Mouse (Mus musculus): ENCODE measurements around the gene Wnt9a. TPM values are rescaled to one million over a fixed set of nuclear protein-coding genes. Genes with fewer than 3 reads are reported as not detected.

Wnt9a gene
- total and polyA plus RNA-seq, 2 experiments from 2014 or later, result 2.3 to 4.5 TPM

DNA sequence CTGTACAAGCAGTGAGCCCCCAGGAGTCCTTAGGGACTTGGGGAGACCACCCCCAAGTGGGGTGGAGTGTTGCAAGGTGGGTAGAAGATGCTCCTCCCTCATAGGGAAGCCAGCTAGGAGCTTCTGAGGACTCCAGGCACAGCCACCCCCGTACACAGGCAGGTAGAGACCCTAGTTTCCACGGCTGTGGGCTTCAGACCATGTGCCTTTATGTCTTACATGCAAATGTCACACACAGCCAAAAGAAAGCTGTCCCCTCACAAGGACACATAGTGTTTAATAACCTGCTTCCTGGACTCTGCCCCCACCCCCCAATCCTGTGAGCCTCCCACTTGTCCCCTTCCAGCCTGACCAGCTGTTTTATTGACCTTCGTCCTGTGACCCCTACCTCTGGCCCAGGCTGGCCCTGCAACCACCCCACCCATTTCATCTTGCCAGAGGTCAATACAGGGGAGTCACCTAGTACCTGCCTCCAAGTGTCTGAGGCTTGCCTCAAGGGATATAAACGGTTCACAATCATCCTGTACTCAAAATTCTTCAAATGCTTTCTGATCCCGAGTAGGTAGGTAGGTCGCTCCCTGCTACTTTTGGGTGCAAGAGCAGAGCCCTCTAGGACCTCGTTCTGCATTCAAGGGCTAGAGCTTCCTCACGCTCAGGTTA lies 41.4 kb upstream of the Wnt9a start:
- Histone ChIP-seq H3K4me1 (ENCODE audit: insufficient read depth, low read length) (peaks cover 14% of the 10 kb centered on the region; the same call in 1 of the 2 replicates), H3K27me3 (ENCODE audit: insufficient read depth, low read length) (no peaks in the 10 kb centered on the region), H3K27ac (no peak overlapping the region), H3K4me3 (ENCODE audit: low read length) (no peak overlapping the region), H3K9ac (replicated peaks; ENCODE audit: low read length) (no peak overlapping the region), H3K36me3 (ENCODE audit: insufficient read depth, low read length) (no peaks in the 10 kb centered on the region), H3K4me2 (ENCODE audit: low read depth, low read length) (no peak overlapping the region; the same call in 1 of the 2 replicates), H3K9me3 (ENCODE audit: low read length) (no peaks in the 10 kb centered on the region)
- no peak for TF ChIP-seq CTCF (IDR thresholded peaks at IDR 0.05; ENCODE audit: low read depth)
- WGBS, result 56% methylated on average over 8 of the region's 8 CpGs
- DNase-seq (ENCODE audit: low spot score), result no peak
- no peak for ATAC-seq

DNA sequence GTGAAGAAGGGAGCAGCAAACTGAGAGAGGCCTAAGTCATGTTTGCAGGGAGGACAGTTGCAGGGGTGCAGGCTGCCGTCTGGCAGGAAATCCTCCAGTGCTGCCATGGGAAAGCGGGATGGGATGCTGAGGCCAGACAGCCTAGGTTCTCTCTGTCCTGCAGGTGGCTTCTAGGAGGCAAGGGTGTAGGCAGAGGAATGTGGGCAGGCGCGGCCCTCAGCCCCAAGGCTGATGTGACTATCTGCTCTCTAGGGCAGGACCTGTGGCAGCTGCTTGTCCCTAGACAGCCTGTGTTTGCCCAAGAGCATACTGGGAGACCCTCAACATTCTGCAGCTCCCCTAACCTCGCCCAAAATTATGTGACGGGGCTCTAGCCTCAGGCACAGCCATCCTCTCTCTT lies 40.0 kb upstream of the Wnt9a start:
- WGBS, result 31% methylated on average over 6 of the region's 6 CpGs

DNA sequence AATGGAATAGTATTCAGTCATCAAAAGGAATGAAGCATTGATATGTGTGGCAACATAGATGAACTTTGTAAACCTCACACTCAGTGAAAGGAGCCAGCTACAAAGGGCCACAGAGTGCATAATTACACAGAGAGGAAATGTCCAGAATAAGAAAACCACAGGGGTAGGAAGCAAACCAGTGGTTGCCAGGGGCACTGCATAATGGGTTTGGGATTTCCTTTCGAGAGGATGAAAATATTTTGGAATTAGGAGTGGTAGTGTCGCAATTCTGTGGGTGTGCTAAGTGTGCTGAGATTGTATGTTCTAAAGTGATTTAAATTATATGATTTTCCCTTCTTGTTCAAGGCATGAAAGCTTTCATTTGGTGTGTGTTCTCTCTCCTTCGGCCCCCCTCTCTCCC lies 32.5 kb upstream of the Wnt9a start:
- Histone ChIP-seq H3K4me3 (ENCODE audit: low read length) (no peak overlapping the region), H3K4me2 (ENCODE audit: low read depth, low read length) (no peak overlapping the region), H3K36me3 (ENCODE audit: insufficient read depth, low read length) (no peaks in the 10 kb centered on the region), H3K27ac (no peak overlapping the region), H3K4me1 (ENCODE audit: insufficient read depth, low read length) (no peaks in the 10 kb centered on the region), H3K9ac (replicated peaks; ENCODE audit: low read length) (no peak overlapping the region), H3K9me3 (ENCODE audit: low read length) (no peaks in the 10 kb centered on the region), H3K27me3 (ENCODE audit: insufficient read depth, low read length) (no peaks in the 10 kb centered on the region)
- DNase-seq (ENCODE audit: low spot score) (no peak), ATAC-seq (no peak)
- no peak for TF ChIP-seq CTCF (IDR thresholded peaks at IDR 0.05; ENCODE audit: low read depth)
- 63% methylated on average over 3 of the region's 3 CpGs for WGBS

More for the DNA sequence above, 40.0 kb upstream of the Wnt9a start:
- no peak overlapping the region for H3K4me3 ChIP-seq (ENCODE audit: low read length)
- TF ChIP-seq CTCF (IDR thresholded peaks at IDR 0.05; ENCODE audit: low read depth), result no peak
- H3K4me2 ChIP-seq (ENCODE audit: low read depth, low read length), result no peak overlapping the region
- H3K27ac ChIP-seq, result no peak overlapping the region
- no peaks in the 10 kb centered on the region for H3K27me3 ChIP-seq (ENCODE audit: insufficient read depth, low read length)
- no peak overlapping the region for H3K9ac ChIP-seq (replicated peaks; ENCODE audit: low read length)
- ATAC-seq (no peak), DNase-seq (ENCODE audit: low spot score) (no peak)
- H3K9me3 ChIP-seq (ENCODE audit: low read length), result no peaks in the 10 kb centered on the region
- H3K4me1 ChIP-seq (ENCODE audit: insufficient read depth, low read length), result peaks cover 14% of the 10 kb centered on the region; the same call in 1 of the 2 replicates
- no peaks in the 10 kb centered on the region for H3K36me3 ChIP-seq (ENCODE audit: insufficient read depth, low read length)

DNA sequence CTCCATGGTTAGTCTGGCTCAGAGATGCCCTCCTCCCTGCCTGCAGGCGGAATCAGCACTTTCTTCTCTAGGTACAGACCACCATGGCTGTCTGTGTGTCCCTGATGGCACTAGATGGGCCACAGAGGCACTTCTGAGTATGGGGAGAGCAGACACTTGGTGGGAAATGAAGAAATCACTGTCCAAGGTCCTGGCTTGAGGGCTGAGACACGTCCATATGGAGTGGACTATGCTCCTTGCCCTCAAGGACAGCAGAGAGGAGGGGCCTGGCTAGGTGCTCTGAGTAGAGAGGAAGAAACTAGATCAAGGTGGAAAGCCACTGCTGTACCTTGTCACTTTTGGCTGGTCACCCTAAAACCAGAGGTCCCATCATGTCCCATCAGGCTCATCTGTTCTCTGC lies 29.9 kb upstream of the Wnt9a start:
- DNase-seq (ENCODE audit: low spot score) (no peak), ATAC-seq (no peak)
- no peak overlapping the region for H3K27ac ChIP-seq
- H3K9me3 ChIP-seq (ENCODE audit: low read length), result no peaks in the 10 kb centered on the region
- H3K36me3 ChIP-seq (ENCODE audit: insufficient read depth, low read length), result no peaks in the 10 kb centered on the region
- no peak for TF ChIP-seq CTCF (IDR thresholded peaks at IDR 0.05; ENCODE audit: low read depth)
- H3K9ac ChIP-seq (replicated peaks; ENCODE audit: low read length), result no peak overlapping the region
- no peaks in the 10 kb centered on the region for H3K4me1 ChIP-seq (ENCODE audit: insufficient read depth, low read length)
- H3K27me3 ChIP-seq (ENCODE audit: insufficient read depth, low read length), result no peaks in the 10 kb centered on the region
- 47% methylated on average over 2 of the region's 2 CpGs for WGBS
- H3K4me2 ChIP-seq (ENCODE audit: low read depth, low read length), result no peak overlapping the region
- no peak overlapping the region for H3K4me3 ChIP-seq (ENCODE audit: low read length)

DNA sequence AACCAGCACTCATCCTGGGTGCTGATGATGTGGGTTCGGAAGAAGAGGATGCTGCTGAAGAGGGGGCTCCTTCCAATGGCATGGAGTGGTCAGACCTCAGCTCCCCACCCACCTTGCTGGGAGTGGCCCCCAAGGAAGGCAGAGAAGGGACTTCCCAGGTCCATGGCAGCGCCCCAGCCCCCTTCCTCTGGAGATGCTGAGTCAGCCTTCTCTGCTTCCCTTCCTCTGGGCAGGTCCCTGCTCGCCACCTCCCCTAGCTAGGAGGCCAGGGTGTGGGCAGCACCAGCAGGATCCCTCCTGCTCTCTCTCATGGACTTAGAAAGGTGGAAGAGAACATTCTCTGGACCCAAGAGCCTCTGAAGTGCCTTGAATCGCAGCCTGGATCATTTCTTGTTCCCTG lies 28.7 kb upstream of the Wnt9a start:
- no peak for ATAC-seq
- DNase-seq (ENCODE audit: low spot score), result no peak
- no peak overlapping the region for H3K27ac ChIP-seq
- no peak overlapping the region for H3K4me3 ChIP-seq (ENCODE audit: low read length)
- no peaks in the 10 kb centered on the region for H3K36me3 ChIP-seq (ENCODE audit: insufficient read depth, low read length)
- no peak overlapping the region for H3K9ac ChIP-seq (replicated peaks; ENCODE audit: low read length)
- no peak for TF ChIP-seq CTCF (IDR thresholded peaks at IDR 0.05; ENCODE audit: low read depth)
- H3K27me3 ChIP-seq (ENCODE audit: insufficient read depth, low read length), result no peaks in the 10 kb centered on the region
- H3K9me3 ChIP-seq (ENCODE audit: low read length), result no peaks in the 10 kb centered on the region
- no peak overlapping the region for H3K4me2 ChIP-seq (ENCODE audit: low read depth, low read length)
- no peaks in the 10 kb centered on the region for H3K4me1 ChIP-seq (ENCODE audit: insufficient read depth, low read length)
- WGBS, result 73% methylated on average over 4 of the region's 4 CpGs

DNA sequence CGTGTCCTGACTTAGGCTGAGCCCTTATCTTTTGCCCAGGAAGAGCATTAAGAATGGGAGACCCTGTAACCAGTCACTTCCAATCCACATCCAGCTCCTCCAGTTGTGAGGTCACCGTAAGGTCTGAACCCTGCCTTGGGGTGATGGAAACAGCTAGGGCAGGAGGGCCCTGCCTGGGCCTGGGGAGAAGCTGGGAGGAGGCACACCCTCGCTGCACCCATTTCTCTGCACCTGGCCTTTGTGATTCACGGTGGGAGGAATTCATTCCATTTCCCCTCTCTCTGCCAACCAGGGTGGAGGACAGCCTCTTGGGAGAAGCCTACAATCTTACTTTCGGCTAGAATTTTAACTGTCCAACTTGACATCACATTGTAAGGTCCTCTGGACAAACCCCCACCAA lies 24.6 kb upstream of the Wnt9a start:
- Histone ChIP-seq H3K4me2 (ENCODE audit: low read depth, low read length) (no peak overlapping the region), H3K9ac (replicated peaks; ENCODE audit: low read length) (no peak overlapping the region), H3K9me3 (ENCODE audit: low read length) (no peaks in the 10 kb centered on the region), H3K27ac (no peak overlapping the region), H3K36me3 (ENCODE audit: insufficient read depth, low read length) (no peaks in the 10 kb centered on the region), H3K27me3 (ENCODE audit: insufficient read depth, low read length) (peaks cover 9% of the 10 kb centered on the region), H3K4me1 (ENCODE audit: insufficient read depth, low read length) (no peaks in the 10 kb centered on the region), H3K4me3 (ENCODE audit: low read length) (no peak overlapping the region)
- DNase-seq (ENCODE audit: low spot score), result no peak
- WGBS, result 67% methylated on average over 5 of the region's 5 CpGs
- ATAC-seq, result no peak
- TF ChIP-seq CTCF (IDR thresholded peaks at IDR 0.05; ENCODE audit: low read depth), result no peak

DNA sequence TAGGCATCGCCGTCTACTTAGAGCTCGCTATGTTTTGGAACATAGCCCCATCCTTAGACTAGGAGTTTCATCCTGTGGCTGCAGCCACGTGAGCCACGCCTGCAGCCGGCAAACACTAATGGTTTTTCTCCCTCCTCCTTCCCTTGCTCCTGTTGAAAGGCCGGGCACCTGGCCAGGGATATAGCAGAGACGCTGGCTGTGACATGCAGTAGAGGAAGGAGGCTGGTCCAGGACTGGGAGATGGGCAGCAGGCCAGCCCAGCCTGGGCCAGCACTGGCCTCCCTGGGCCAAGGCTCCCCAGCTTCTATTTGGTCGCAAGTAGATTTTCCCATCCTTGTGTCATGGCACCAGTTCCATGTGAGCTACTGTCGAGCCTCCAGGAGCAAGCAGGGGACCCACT lies 23.8 kb upstream of the Wnt9a start:
- no peaks in the 10 kb centered on the region for H3K9me3 ChIP-seq (ENCODE audit: low read length)
- H3K27ac ChIP-seq, result no peak overlapping the region
- no peak overlapping the region for H3K4me2 ChIP-seq (ENCODE audit: low read depth, low read length)
- no peak for TF ChIP-seq CTCF (IDR thresholded peaks at IDR 0.05; ENCODE audit: low read depth)
- peaks cover 17% of the 10 kb centered on the region for H3K27me3 ChIP-seq (ENCODE audit: insufficient read depth, low read length)
- no peaks in the 10 kb centered on the region for H3K36me3 ChIP-seq (ENCODE audit: insufficient read depth, low read length)
- no peaks in the 10 kb centered on the region for H3K4me1 ChIP-seq (ENCODE audit: insufficient read depth, low read length)
- no peak overlapping the region for H3K4me3 ChIP-seq (ENCODE audit: low read length)
- H3K9ac ChIP-seq (replicated peaks; ENCODE audit: low read length), result no peak overlapping the region
- DNase-seq (ENCODE audit: low spot score) (peak; percentile 82), ATAC-seq (peak; percentile 56; the same call in 1 of the 2 replicates)
- 44% methylated on average over 10 of the region's 10 CpGs for WGBS
